Mouse (Mus musculus): ENCODE data around the gene Nod2. TPM values are rescaled to one million over a fixed set of nuclear protein-coding genes. Genes with fewer than 3 reads are reported as not detected.
"Not testable (repeated sequence)": the region's sequence is repeated elsewhere in the genome, so short reads cannot be mapped to it uniquely, and the experiment has no call there.

Nod2 gene
- polyA plus RNA-seq, 1 experiment from 2014 or later: 0.19 TPM

- Histone ChIP-seq H3K4me2 (replicated peaks) (peak within 1 kb of the TSS; percentile 41), H3K9me3 (no peaks in the 10 kb centered on the region), H3K36me3 (no peaks in the 10 kb centered on the region), H3K9ac (no peak within 1 kb of the TSS), H3K27ac (no peak within 1 kb of the TSS), H3K4me1 (replicated peaks) (0 out of 2 replicates have a peak, but pooled peaks cover 7% of the 10 kb centered on the region), H3K4me3 (replicated peaks) (peak within 1 kb of the TSS; percentile 19), H3K27me3 (replicated peaks) (no peaks in the 10 kb centered on the region)
- WGBS: 65% methylated on average over 14 of the region's 14 CpGs
- peak; percentile 71 for ATAC-seq
These were observed 11.4 kb upstream of the Nod2 start, which contains the start of gene Snx20 for GRCm38 (mm10) chr8:88635474-88636397. Snx20 (minus strand) TSS chr8:88636128.

- no peak overlapping the region for H3K4me3 ChIP-seq (replicated peaks)
- H3K4me2 ChIP-seq (replicated peaks): no peak overlapping the region
- no peaks in the 10 kb centered on the region for H3K9me3 ChIP-seq
- no peaks in the 10 kb centered on the region for H3K27me3 ChIP-seq (replicated peaks)
- H3K4me1 ChIP-seq (replicated peaks): 0 out of 2 replicates have a peak, but pooled peaks cover 7% of the 10 kb centered on the region
- no peak overlapping the region for H3K27ac ChIP-seq
- H3K9ac ChIP-seq: no peak overlapping the region
- 79% methylated on average over 9 of the region's 9 CpGs for WGBS
- ATAC-seq: no peak
- no peaks in the 10 kb centered on the region for H3K36me3 ChIP-seq
These were observed 9.8 kb upstream of the Nod2 start for GRCm38 (mm10) chr8:88637092-88638000.

GRCm38 (mm10) chr8:88638908-88639307 is 8.2 kb upstream of the Nod2 start:
- Histone ChIP-seq H3K4me2 (replicated peaks) (no peak overlapping the region), H3K36me3 (no peaks in the 10 kb centered on the region), H3K27me3 (replicated peaks) (no peaks in the 10 kb centered on the region), H3K9ac (no peak overlapping the region), H3K9me3 (no peaks in the 10 kb centered on the region), H3K27ac (no peak overlapping the region), H3K4me1 (replicated peaks) (0 out of 2 replicates have a peak, but pooled peaks cover 7% of the 10 kb centered on the region), H3K4me3 (replicated peaks) (no peak overlapping the region)
- 95% methylated on average over 3 of the region's 3 CpGs for WGBS
- no peak for ATAC-seq

GRCm38 (mm10) chr8:88642734-88643564 is 4.2 kb upstream of the Nod2 start:
- Histone ChIP-seq H3K4me1 (replicated peaks) (peaks cover 10% of the 10 kb centered on the region), H3K27ac (no peak overlapping the region), H3K36me3 (no peaks in the 10 kb centered on the region), H3K27me3 (replicated peaks) (no peaks in the 10 kb centered on the region), H3K9ac (no peak overlapping the region), H3K4me2 (replicated peaks) (no peak overlapping the region), H3K9me3 (no peaks in the 10 kb centered on the region), H3K4me3 (replicated peaks) (no peak overlapping the region)
- ATAC-seq: peak; percentile 45; the same call in 1 of the 2 replicates
- WGBS: 76% methylated on average over 5 of the region's 5 CpGs

GRCm38 (mm10) chr8:88648322-88648721 is 1.2 kb downstream of the Nod2 start:
- H3K9me3 ChIP-seq: no peaks in the 10 kb centered on the region
- H3K9ac ChIP-seq: no peak overlapping the region
- H3K27me3 ChIP-seq (replicated peaks): no peaks in the 10 kb centered on the region; the same call in 1 of the 2 replicates
- ATAC-seq: no peak
- H3K4me3 ChIP-seq (replicated peaks): no peak overlapping the region
- H3K36me3 ChIP-seq: no peaks in the 10 kb centered on the region
- no peak overlapping the region for H3K4me2 ChIP-seq (replicated peaks)
- H3K27ac ChIP-seq: no peak overlapping the region
- H3K4me1 ChIP-seq (replicated peaks): peaks cover 10% of the 10 kb centered on the region

- H3K4me2 ChIP-seq (replicated peaks): no peak overlapping the region
- H3K9ac ChIP-seq: no peak overlapping the region
- no peaks in the 10 kb centered on the region for H3K9me3 ChIP-seq
- peaks cover 10% of the 10 kb centered on the region for H3K4me1 ChIP-seq (replicated peaks)
- ATAC-seq: no peak
- H3K27me3 ChIP-seq (replicated peaks): no peaks in the 10 kb centered on the region; the same call in 1 of the 2 replicates
- H3K36me3 ChIP-seq: no peaks in the 10 kb centered on the region
- 64% methylated on average over 6 of the region's 6 CpGs for WGBS
- no peak overlapping the region for H3K27ac ChIP-seq
- no peak overlapping the region for H3K4me3 ChIP-seq (replicated peaks)
These were observed 3.0 kb downstream of the Nod2 start for GRCm38 (mm10) chr8:88650016-88650708.

GRCm38 (mm10) chr8:88651122-88651521 is 4.0 kb downstream of the Nod2 start:
- H3K4me3 ChIP-seq (replicated peaks); H3K27me3 ChIP-seq (replicated peaks); H3K9ac ChIP-seq; H3K27ac ChIP-seq; H3K4me2 ChIP-seq (replicated peaks); ATAC-seq; H3K4me1 ChIP-seq (replicated peaks); H3K9me3 ChIP-seq; H3K36me3 ChIP-seq: not testable (repeated sequence)
- WGBS: 55% methylated on average over 4 of the region's 4 CpGs

GRCm38 (mm10) chr8:88655334-88655733 is 8.2 kb downstream of the Nod2 start:
- ATAC-seq: no peak
- no peaks in the 10 kb centered on the region for H3K4me1 ChIP-seq (replicated peaks)
- no peaks in the 10 kb centered on the region for H3K9me3 ChIP-seq

GRCm38 (mm10) chr8:88659873-88660272 is 12.8 kb downstream of the Nod2 start:
- Histone ChIP-seq H3K4me3 (replicated peaks) (no peak overlapping the region), H3K4me2 (replicated peaks) (no peak overlapping the region), H3K9me3 (no peaks in the 10 kb centered on the region), H3K9ac (no peak overlapping the region), H3K4me1 (replicated peaks) (no peaks in the 10 kb centered on the region), H3K27ac (no peak overlapping the region), H3K36me3 (no peaks in the 10 kb centered on the region), H3K27me3 (replicated peaks) (no peaks in the 10 kb centered on the region)
- no peak for ATAC-seq
- WGBS: 82% methylated on average over 3 of the region's 3 CpGs

More at GRCm38 (mm10) chr8:88655334-88655733, 8.2 kb downstream of the Nod2 start:
- H3K36me3 ChIP-seq: no peaks in the 10 kb centered on the region
- no peak overlapping the region for H3K27ac ChIP-seq
- H3K27me3 ChIP-seq (replicated peaks): no peaks in the 10 kb centered on the region
- H3K9ac ChIP-seq: no peak overlapping the region
- no peak overlapping the region for H3K4me2 ChIP-seq (replicated peaks)
- H3K4me3 ChIP-seq (replicated peaks): no peak overlapping the region

GRCm38 (mm10) chr8:88662401-88662821 is 15.3 kb downstream of the Nod2 start:
- no peaks in the 10 kb centered on the region for H3K9me3 ChIP-seq
- WGBS: 76% methylated on average over 6 of the region's 6 CpGs
- no peak overlapping the region for H3K4me2 ChIP-seq (replicated peaks)
- no peak for ATAC-seq
- H3K27me3 ChIP-seq (replicated peaks): no peaks in the 10 kb centered on the region
- no peak overlapping the region for H3K4me3 ChIP-seq (replicated peaks)
- H3K36me3 ChIP-seq: no peaks in the 10 kb centered on the region
- H3K27ac ChIP-seq: no peak overlapping the region
- no peaks in the 10 kb centered on the region for H3K4me1 ChIP-seq (replicated peaks)
- H3K9ac ChIP-seq: no peak overlapping the region

- no peaks in the 10 kb centered on the region for H3K27me3 ChIP-seq (replicated peaks)
- no peaks in the 10 kb centered on the region for H3K4me1 ChIP-seq (replicated peaks)
These were observed 17.0 kb downstream of the Nod2 start for GRCm38 (mm10) chr8:88664121-88664520.

More at GRCm38 (mm10) chr8:88664121-88664520, 17.0 kb downstream of the Nod2 start:
- no peaks in the 10 kb centered on the region for H3K9me3 ChIP-seq
- ATAC-seq: no peak
- WGBS: 85% methylated on average over 16 of the region's 16 CpGs
- H3K27ac ChIP-seq: no peak overlapping the region
- no peak overlapping the region for H3K9ac ChIP-seq
- no peak overlapping the region for H3K4me2 ChIP-seq (replicated peaks)
- no peaks in the 10 kb centered on the region for H3K36me3 ChIP-seq
- H3K4me3 ChIP-seq (replicated peaks): no peak overlapping the region
